Mouse (Mus musculus) heart, postnatal 0 days (tissue): ENCODE measurements at regions not wholly inside any gene's neighbourhood (a gene's known extent, or its start where the extent isn't known, plus 50 kb on each side); places are given as distances from the start of the nearest gene placed in this dataset.

Experiments used
- CTCF ChIP-seq: IDR thresholded peaks from 2 replicates; pipeline ENCODE4 v1.5.1; 2016; ENCODE audit warnings: antibody characterized with exemption, control low read depth, low read depth
- EP300 ChIP-seq: IDR thresholded peaks from 2 replicates; pipeline ENCODE4 v1.6.1; 2016; ENCODE audit warnings: antibody characterized with exemption, low read depth

DNA sequence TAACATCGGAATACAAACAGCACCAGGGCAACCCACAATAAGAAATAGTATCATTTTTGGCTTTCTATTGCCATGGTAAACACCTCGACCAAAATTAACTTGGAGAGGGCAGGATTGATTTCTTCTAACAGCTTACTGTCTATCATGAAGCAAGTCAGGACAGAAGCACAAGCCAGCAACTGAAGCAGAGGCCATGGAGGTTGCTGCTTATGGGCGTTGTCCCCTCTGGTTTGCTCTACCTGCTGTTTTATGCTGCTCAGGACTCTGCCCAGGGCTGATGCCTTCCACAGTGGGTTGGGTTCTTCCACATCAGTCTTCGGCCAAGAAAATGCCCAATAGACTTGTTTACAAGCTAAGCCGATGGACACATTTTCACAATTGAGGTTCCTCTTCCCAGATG is 117.9 kb upstream of the Otx2 start:
- TF ChIP-seq CTCF (no peak), EP300 (no peak)
